Mouse (Mus musculus) midbrain, embryonic 12.5 days (tissue): ENCODE measurements around the gene 2610002M06Rik. TPM values are rescaled to one million over a fixed set of nuclear protein-coding genes. Genes with fewer than 3 reads are reported as not detected.
A peak's percentile ranks its signal among the peaks of the same experiment; 100 is the strongest.

Experiments used
- ATAC-seq: fragments of 200-750 bp; cut with Nextera tagmentation; 2 replicates; pipeline ENCODE4 v1.8.0; 2017; ENCODE audit warnings: low read depth, moderate TSS enrichment, moderate library complexity; ENCODE audit not compliant: low FRiP score
- H3K27ac ChIP-seq: fragments of 300-500 bp; sonication (generic); replicated peaks from 2 replicates; pipeline ENCODE4 v1.5.1; 2016; ENCODE audit warnings: mild to moderate bottlenecking
- H3K27me3 ChIP-seq: fragments of 300-500 bp; sonication (generic); 2 replicates; pipeline ENCODE4 v1.6.1; 2016; ENCODE audit warnings: mild to moderate bottlenecking
- H3K36me3 ChIP-seq: fragments of 300-500 bp; sonication (generic); 2 replicates; pipeline ENCODE4 v1.6.1; 2016
- H3K4me1 ChIP-seq: fragments of 300-500 bp; sonication (generic); 2 replicates; pipeline ENCODE4 v1.6.1; 2016
- H3K4me2 ChIP-seq: fragments of 300-500 bp; sonication (generic); replicated peaks from 2 replicates; pipeline ENCODE4 v1.6.1; 2016; ENCODE audit warnings: mild to moderate bottlenecking, moderate library complexity
- H3K4me3 ChIP-seq: fragments of 300-500 bp; sonication (generic); 2 replicates; pipeline ENCODE4 v1.5.1; 2016; ENCODE audit warnings: mild to moderate bottlenecking
- H3K9ac ChIP-seq: fragments of 300-500 bp; sonication (generic); replicated peaks from 2 replicates; pipeline ENCODE4 v1.6.1; 2016; ENCODE audit warnings: mild to moderate bottlenecking, moderate library complexity
- H3K9me3 ChIP-seq: fragments of 300-500 bp; sonication (generic); 2 replicates; pipeline ENCODE4 v1.6.1; 2016; ENCODE audit warnings: mild to moderate bottlenecking
- WGBS: fragments of 180-500 bp; shearing (Covaris S2); methylation state at CpG from one replicate; pipeline ENCODE4 v1.1.7; 2016; 5-methylcytosine and 5-hydroxymethylcytosine counted together
- polyA plus RNA-seq: library from polyadenylated mRNA; unstranded; fragments of >200 nt; fragmentation: Nextera tagmentation; extraction: Ambion mirVana; gene quantifications from 2 replicates; pipeline ENCODE4 v1.2.1, GENCODE M21; 2016

Gene 2610002M06Rik
- polyA plus RNA-seq, result 9.4 and 10.8 TPM in 2 replicates

- WGBS, result 21% methylated on average over 18 of the region's 28 CpGs
- Histone ChIP-seq H3K36me3 (no peaks in the 10 kb centered on the region), H3K27ac (no peak within 1 kb of the TSS), H3K4me1 (no peaks in the 10 kb centered on the region), H3K9ac (peak within 1 kb of the TSS; percentile 63), H3K4me2 (peak within 1 kb of the TSS; percentile 53), H3K4me3 (peak within 1 kb of the TSS; percentile 60), H3K9me3 (no peaks in the 10 kb centered on the region), H3K27me3 (no peaks in the 10 kb centered on the region)
- peak; percentile 99 for ATAC-seq
These were observed at the start of gene 2610002M06Rik for GRCm38 (mm10) chrX:107816218-107816554. 2610002M06Rik (minus strand) TSS chrX:107816334.

GRCm38 (mm10) chrX:107858165-107858564 is 42.0 kb upstream of the 2610002M06Rik start:
- no peak overlapping the region for H3K27ac ChIP-seq
- WGBS, result 38% methylated on average over 4 of the region's 4 CpGs

GRCm38 (mm10) chrX:107816726-107817125 is 592 bp upstream of the 2610002M06Rik start:
- Histone ChIP-seq H3K4me1 (no peaks in the 10 kb centered on the region), H3K27ac (no peak overlapping the region), H3K4me3 (no peak overlapping the region), H3K4me2 (peak overlapping the region; percentile 53), H3K9ac (no peak overlapping the region), H3K36me3 (no peaks in the 10 kb centered on the region), H3K27me3 (no peaks in the 10 kb centered on the region), H3K9me3 (no peaks in the 10 kb centered on the region)
- ATAC-seq, result no peak
- WGBS, result 89% methylated on average over 6 of the region's 6 CpGs

More at GRCm38 (mm10) chrX:107858165-107858564, 42.0 kb upstream of the 2610002M06Rik start:
- H3K4me2 ChIP-seq, result no peak overlapping the region
- no peaks in the 10 kb centered on the region for H3K36me3 ChIP-seq
- no peak overlapping the region for H3K9ac ChIP-seq
- no peak for ATAC-seq
- H3K27me3 ChIP-seq, result no peaks in the 10 kb centered on the region
- H3K9me3 ChIP-seq, result no peaks in the 10 kb centered on the region
- H3K4me3 ChIP-seq, result no peak overlapping the region
- no peaks in the 10 kb centered on the region for H3K4me1 ChIP-seq

- H3K9ac ChIP-seq, result peak overlapping the region; percentile 63
- 30% methylated on average over 32 of the region's 32 CpGs for WGBS
- no peaks in the 10 kb centered on the region for H3K9me3 ChIP-seq
- H3K27ac ChIP-seq, result no peak overlapping the region
- no peaks in the 10 kb centered on the region for H3K4me1 ChIP-seq
- H3K36me3 ChIP-seq, result no peaks in the 10 kb centered on the region
- H3K4me3 ChIP-seq, result peak overlapping the region; percentile 60
- ATAC-seq, result no peak
- H3K4me2 ChIP-seq, result peak overlapping the region; percentile 53
- no peaks in the 10 kb centered on the region for H3K27me3 ChIP-seq
These were observed 474 bp downstream of the 2610002M06Rik start for GRCm38 (mm10) chrX:107815502-107816217.

GRCm38 (mm10) chrX:107812120-107812519 is 4.0 kb downstream of the 2610002M06Rik start:
- Histone ChIP-seq H3K4me1 (no peaks in the 10 kb centered on the region), H3K9ac (no peak overlapping the region), H3K4me2 (no peak overlapping the region), H3K27ac (no peak overlapping the region), H3K36me3 (no peaks in the 10 kb centered on the region), H3K9me3 (no peaks in the 10 kb centered on the region), H3K27me3 (no peaks in the 10 kb centered on the region), H3K4me3 (no peak overlapping the region)
- ATAC-seq, result no peak

GRCm38 (mm10) chrX:107796919-107797318 is 19.2 kb downstream of the 2610002M06Rik start:
- Histone ChIP-seq H3K4me1 (no peaks in the 10 kb centered on the region), H3K36me3 (no peaks in the 10 kb centered on the region), H3K4me3 (no peak overlapping the region), H3K9me3 (no peaks in the 10 kb centered on the region), H3K4me2 (no peak overlapping the region), H3K27me3 (no peaks in the 10 kb centered on the region), H3K9ac (no peak overlapping the region), H3K27ac (no peak overlapping the region)
- ATAC-seq, result no peak
- 95% methylated on average over 2 of the region's 2 CpGs for WGBS

- H3K27me3 ChIP-seq, result no peaks in the 10 kb centered on the region
- H3K4me1 ChIP-seq, result no peaks in the 10 kb centered on the region
- whole genome bisulfite sequencing, result 72% methylated on average over 1 of the region's 1 CpGs
These were observed 20.3 kb downstream of the 2610002M06Rik start for GRCm38 (mm10) chrX:107795785-107796184.

GRCm38 (mm10) chrX:107792290-107792689 is 23.8 kb downstream of the 2610002M06Rik start, which contains the start of gene Tent5d:
Tent5d (plus strand) TSS chrX:107792590.
- Histone ChIP-seq H3K27me3 (no peaks in the 10 kb centered on the region), H3K4me1 (no peaks in the 10 kb centered on the region), H3K9me3 (no peaks in the 10 kb centered on the region), H3K27ac (no peak within 1 kb of the TSS), H3K4me3 (no peak within 1 kb of the TSS), H3K36me3 (no peaks in the 10 kb centered on the region), H3K4me2 (no peak within 1 kb of the TSS), H3K9ac (no peak within 1 kb of the TSS)
- no peak for ATAC-seq
- WGBS, result 92% methylated on average over 1 of the region's 1 CpGs

More at GRCm38 (mm10) chrX:107795785-107796184, 20.3 kb downstream of the 2610002M06Rik start:
- H3K4me3 ChIP-seq, result no peak overlapping the region
- no peak overlapping the region for H3K4me2 ChIP-seq
- no peaks in the 10 kb centered on the region for H3K9me3 ChIP-seq
- H3K36me3 ChIP-seq, result no peaks in the 10 kb centered on the region
- no peak overlapping the region for H3K9ac ChIP-seq
- H3K27ac ChIP-seq, result no peak overlapping the region
- no peak for ATAC-seq

GRCm38 (mm10) chrX:107790750-107791493 is 25.2 kb downstream of the 2610002M06Rik start:
- Histone ChIP-seq H3K27ac (no peak overlapping the region), H3K36me3 (no peaks in the 10 kb centered on the region), H3K4me2 (no peak overlapping the region), H3K4me3 (no peak overlapping the region), H3K27me3 (no peaks in the 10 kb centered on the region), H3K9me3 (no peaks in the 10 kb centered on the region), H3K9ac (no peak overlapping the region), H3K4me1 (no peaks in the 10 kb centered on the region)
- 24% methylated on average over 8 of the region's 8 CpGs for WGBS
- ATAC-seq, result no peak

- Histone ChIP-seq H3K4me2 (no peak overlapping the region), H3K4me3 (no peak overlapping the region), H3K36me3 (no peaks in the 10 kb centered on the region), H3K9me3 (no peaks in the 10 kb centered on the region), H3K9ac (no peak overlapping the region), H3K27me3 (no peaks in the 10 kb centered on the region), H3K27ac (no peak overlapping the region), H3K4me1 (no peaks in the 10 kb centered on the region)
- 100% methylated on average over 1 of the region's 1 CpGs for WGBS
- ATAC-seq, result no peak
These were observed 26.0 kb downstream of the 2610002M06Rik start for GRCm38 (mm10) chrX:107790136-107790535.

GRCm38 (mm10) chrX:107767896-107768295 is 48.2 kb downstream of the 2610002M06Rik start:
- Histone ChIP-seq H3K4me2 (no peak overlapping the region), H3K9me3 (no peaks in the 10 kb centered on the region), H3K27ac (no peak overlapping the region), H3K27me3 (no peaks in the 10 kb centered on the region), H3K9ac (no peak overlapping the region), H3K4me3 (no peak overlapping the region), H3K36me3 (no peaks in the 10 kb centered on the region), H3K4me1 (no peaks in the 10 kb centered on the region)
- 29% methylated on average over 3 of the region's 3 CpGs for WGBS
- ATAC-seq, result no peak
